Mouse (Mus musculus): ENCODE measurements at regions not wholly inside any gene's neighbourhood (a gene's known extent, or its start where the extent isn't known, plus 50 kb on each side); places are given as distances from the start of the nearest gene placed in this dataset.
A peak's percentile ranks its signal among the peaks of the same experiment; 100 is the strongest.

DNA sequence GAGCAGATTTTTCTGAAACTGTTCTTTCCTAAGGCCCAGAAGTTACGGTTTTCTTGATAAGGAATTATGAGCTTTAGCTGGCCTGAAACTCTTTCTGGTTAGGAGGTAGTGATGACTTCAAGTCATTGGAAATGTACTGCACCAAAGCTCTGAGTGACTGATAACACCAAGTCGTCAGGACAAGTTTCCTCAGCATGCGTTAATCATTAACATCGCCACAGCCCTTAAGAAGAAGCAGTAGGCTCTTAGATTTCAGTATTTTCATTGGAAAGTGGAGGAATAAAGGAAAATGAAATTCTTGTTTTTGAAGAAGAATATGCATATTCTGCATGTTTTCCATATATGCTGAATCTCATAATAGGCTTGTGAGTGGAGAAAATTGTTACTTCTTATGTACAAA lies 390.3 kb upstream of the Gm11114 start:
- Histone ChIP-seq H3K36me3 (ENCODE audit: insufficient read depth) (no peaks in the 10 kb centered on the region), H3K9me3 (ENCODE audit: low read depth, low read length) (no peaks in the 10 kb centered on the region), H3K27ac (ENCODE audit: low read depth) (no peak overlapping the region), H3K4me3 (ENCODE audit: low read depth, low read length) (no peak overlapping the region), H3K4me2 (no peak overlapping the region), H3K4me1 (ENCODE audit: insufficient read depth) (no peaks in the 10 kb centered on the region), H3K9ac (no peak overlapping the region), H3K27me3 (ENCODE audit: insufficient read depth, low read length) (no peaks in the 10 kb centered on the region)
- no peak for TF ChIP-seq CTCF (IDR thresholded peaks at IDR 0.05; ENCODE audit: low read depth)
- ATAC-seq (ENCODE audit: insufficient read depth): no peak
- WGBS: 60% methylated on average over 4 of the region's 4 CpGs
- DNase-seq: peak; percentile 38

DNA sequence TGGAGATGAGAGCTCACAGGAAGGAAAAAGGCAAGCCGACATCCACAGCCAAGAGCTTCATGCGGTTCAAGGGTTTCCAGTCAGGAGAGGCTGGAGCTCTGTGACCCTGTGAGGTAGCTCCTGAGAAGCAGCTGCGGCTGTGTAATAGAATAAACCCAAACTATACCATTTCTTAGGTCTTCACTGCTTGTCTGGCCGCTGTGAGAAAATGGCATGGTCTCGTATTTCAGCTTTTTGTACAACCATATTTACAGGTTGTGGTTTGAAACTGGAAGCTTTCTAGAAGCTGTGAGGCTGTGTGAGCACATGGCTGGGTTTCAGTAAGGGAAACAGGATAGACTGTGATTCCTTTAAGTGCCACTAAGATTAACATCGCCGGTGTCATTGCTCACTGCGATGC lies 388.6 kb upstream of the Gm11114 start:
- 68% methylated on average over 8 of the region's 8 CpGs for WGBS
- H3K36me3 ChIP-seq (ENCODE audit: insufficient read depth): no peaks in the 10 kb centered on the region
- no peak overlapping the region for H3K4me2 ChIP-seq
- no peaks in the 10 kb centered on the region for H3K4me1 ChIP-seq (ENCODE audit: insufficient read depth)
- no peaks in the 10 kb centered on the region for H3K9me3 ChIP-seq (ENCODE audit: low read depth, low read length)
- TF ChIP-seq CTCF (IDR thresholded peaks at IDR 0.05; ENCODE audit: low read depth): no peak
- ATAC-seq (ENCODE audit: insufficient read depth): no peak
- H3K27me3 ChIP-seq (ENCODE audit: insufficient read depth, low read length): no peaks in the 10 kb centered on the region
- H3K9ac ChIP-seq: no peak overlapping the region
- no peak overlapping the region for H3K27ac ChIP-seq (ENCODE audit: low read depth)
- H3K4me3 ChIP-seq (ENCODE audit: low read depth, low read length): no peak overlapping the region
- DNase-seq: no peak

DNA sequence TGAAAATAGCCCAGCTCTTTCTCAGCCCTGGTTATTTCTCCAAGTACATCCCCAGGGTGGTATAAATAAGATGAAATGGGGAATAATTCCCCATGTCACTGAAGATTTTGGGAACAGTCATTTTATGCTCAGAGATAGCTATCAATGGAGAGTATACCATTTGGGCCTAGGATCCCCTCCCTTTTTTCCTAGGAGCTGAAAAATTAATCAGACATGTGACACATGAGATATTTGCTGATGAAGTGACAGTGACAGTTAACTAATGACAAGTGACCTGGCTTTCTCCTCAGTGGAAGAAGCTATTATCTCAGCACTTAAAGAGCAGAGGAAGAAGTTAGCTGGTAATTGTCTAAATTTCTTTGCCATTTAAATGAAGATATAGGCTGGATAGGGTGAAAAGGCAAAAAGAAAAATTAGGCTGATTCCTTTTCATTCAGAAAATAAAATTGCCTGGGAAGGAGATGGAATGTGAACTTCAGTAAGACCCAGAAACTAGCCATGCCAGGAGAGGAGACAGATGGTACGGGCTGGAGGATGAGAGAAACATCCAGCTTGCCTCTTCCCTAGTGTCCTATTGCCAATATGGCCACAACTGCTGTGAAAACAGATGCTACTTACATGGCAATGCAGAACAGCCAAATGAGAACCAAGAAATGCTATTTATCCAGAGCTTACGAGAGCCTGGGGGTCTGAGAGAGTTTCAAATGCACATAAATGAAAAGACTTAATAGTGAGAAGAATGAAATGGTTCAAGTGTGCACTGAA lies 376.1 kb upstream of the Gm11114 start:
- Histone ChIP-seq H3K9ac (no peak overlapping the region), H3K4me1 (ENCODE audit: insufficient read depth) (no peaks in the 10 kb centered on the region), H3K27ac (ENCODE audit: low read depth) (no peak overlapping the region), H3K9me3 (ENCODE audit: low read depth, low read length) (no peaks in the 10 kb centered on the region), H3K4me2 (no peak overlapping the region), H3K36me3 (ENCODE audit: insufficient read depth) (no peaks in the 10 kb centered on the region), H3K4me3 (ENCODE audit: low read depth, low read length) (no peak overlapping the region), H3K27me3 (ENCODE audit: insufficient read depth, low read length) (no peaks in the 10 kb centered on the region)
- no peak for DNase-seq
- no peak for TF ChIP-seq CTCF (IDR thresholded peaks at IDR 0.05; ENCODE audit: low read depth)
- 75% methylated on average over 2 of the region's 2 CpGs for WGBS
- no peak for ATAC-seq (ENCODE audit: insufficient read depth)

DNA sequence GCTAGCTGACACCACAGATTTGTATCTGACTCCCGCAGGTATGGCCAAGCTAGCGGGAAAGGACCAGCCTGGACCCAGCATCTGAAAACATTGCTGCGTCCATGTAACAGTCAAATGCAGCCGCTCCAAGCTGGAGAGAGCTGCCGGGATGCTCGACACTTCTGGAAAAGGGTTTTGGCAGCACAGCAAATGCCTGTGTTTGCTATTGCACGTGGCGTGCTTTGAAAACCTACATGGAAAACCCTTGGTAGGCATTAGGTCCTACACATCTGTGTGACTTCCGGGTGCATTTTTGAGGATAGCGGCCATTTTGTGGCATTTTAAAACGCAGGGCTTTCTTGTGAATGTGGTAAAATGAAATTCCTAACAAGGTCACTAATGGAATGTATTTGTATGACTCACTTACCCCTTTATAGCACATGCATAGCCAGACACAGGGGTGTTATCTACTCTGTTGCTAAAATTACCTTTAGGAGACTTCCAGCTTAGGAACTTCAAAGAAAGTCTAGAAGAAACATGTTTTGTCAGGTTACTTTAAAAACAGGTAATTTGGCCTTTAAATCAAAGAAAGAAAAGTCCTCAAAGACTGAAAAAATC lies 345.9 kb upstream of the Gm11114 start:
- no peaks in the 10 kb centered on the region for H3K9me3 ChIP-seq (ENCODE audit: low read depth, low read length)
- ATAC-seq (ENCODE audit: insufficient read depth): no peak
- H3K9ac ChIP-seq: no peak overlapping the region
- H3K27ac ChIP-seq (ENCODE audit: low read depth): no peak overlapping the region
- H3K4me1 ChIP-seq (ENCODE audit: insufficient read depth): no peaks in the 10 kb centered on the region
- WGBS: 87% methylated on average over 11 of the region's 11 CpGs
- no peaks in the 10 kb centered on the region for H3K36me3 ChIP-seq (ENCODE audit: insufficient read depth)
- no peak for TF ChIP-seq CTCF (IDR thresholded peaks at IDR 0.05; ENCODE audit: low read depth)
- H3K27me3 ChIP-seq (ENCODE audit: insufficient read depth, low read length): no peaks in the 10 kb centered on the region
- DNase-seq: no peak
- no peak overlapping the region for H3K4me3 ChIP-seq (ENCODE audit: low read depth, low read length)
- H3K4me2 ChIP-seq: no peak overlapping the region

DNA sequence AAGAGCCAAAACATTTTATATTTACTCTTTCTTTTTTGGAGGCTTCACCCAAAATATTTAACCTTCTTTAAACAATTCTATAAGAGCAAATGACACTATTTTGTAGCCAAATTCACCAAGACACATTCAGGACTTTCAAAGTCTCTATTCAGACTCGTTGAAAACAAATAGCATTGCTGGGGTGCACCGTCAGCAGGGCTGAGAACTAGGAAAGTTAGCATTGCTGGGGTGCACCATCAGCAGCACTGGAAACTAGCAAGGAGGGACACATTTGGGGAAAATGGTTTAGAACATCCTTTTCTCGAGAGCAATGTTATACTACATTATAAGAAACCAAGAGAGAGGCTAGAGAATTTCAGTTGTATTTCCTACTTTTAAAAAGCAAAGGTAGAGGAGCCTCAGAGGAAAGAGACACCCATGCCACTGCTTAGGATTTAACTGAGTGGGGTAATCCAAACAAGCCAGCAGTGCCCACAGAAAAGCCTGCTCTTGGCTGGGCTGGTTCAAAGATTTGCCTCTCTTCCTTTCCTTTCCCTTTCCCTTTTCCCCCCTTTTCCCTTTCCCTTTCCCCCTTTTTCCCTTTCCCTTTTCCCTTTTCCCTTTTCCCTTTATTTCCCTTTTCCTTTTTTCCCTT lies 342.5 kb upstream of the Gm11114 start:
- Histone ChIP-seq H3K4me2 (no peak overlapping the region), H3K36me3 (ENCODE audit: insufficient read depth) (no peaks in the 10 kb centered on the region), H3K9me3 (ENCODE audit: low read depth, low read length) (no peaks in the 10 kb centered on the region), H3K27me3 (ENCODE audit: insufficient read depth, low read length) (no peaks in the 10 kb centered on the region), H3K9ac (no peak overlapping the region), H3K27ac (ENCODE audit: low read depth) (no peak overlapping the region), H3K4me3 (ENCODE audit: low read depth, low read length) (no peak overlapping the region), H3K4me1 (ENCODE audit: insufficient read depth) (no peaks in the 10 kb centered on the region)
- ATAC-seq (ENCODE audit: insufficient read depth) (no peak), DNase-seq (no peak)
- TF ChIP-seq CTCF (IDR thresholded peaks at IDR 0.05; ENCODE audit: low read depth): no peak
- 77% methylated on average over 3 of the region's 3 CpGs for WGBS

DNA sequence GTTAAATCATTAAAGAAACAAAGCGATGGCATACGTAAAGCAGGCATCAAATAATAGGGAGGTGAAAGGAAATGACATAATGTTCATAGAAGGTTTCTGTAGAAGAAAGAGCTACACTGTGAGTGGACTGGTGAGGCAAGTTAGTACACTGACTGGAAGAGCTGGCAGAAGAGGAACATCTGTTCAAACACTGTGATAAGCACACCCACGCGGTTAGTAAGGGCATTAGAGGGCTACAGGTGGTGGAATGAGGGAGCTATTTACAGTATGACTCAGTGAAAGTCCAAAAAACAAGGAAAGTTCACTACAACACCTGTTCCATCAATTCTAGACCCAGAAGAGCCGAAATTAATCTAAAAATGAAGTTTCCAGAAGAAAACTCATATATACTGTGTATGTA lies 335.1 kb upstream of the Gm11114 start:
- TF ChIP-seq CTCF (IDR thresholded peaks at IDR 0.05; ENCODE audit: low read depth): no peak

DNA sequence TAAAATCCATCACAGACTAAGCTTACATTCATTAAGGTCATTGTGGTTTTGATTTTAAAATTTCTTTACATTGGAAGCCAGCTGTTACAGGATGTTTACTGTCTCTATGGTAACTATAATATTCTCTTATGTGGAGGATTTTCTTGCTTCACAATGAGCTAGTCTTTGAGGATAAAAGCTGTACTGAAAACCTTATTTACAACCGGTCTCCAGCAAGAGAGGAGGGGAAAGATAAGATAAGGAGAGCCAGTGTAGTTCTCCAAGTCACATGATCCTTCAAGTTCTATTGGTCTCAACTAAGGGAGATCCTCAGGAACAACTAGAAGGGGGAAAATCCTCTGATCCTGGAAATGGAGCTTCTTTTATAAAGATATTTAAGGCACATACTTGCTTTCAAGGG lies 309.2 kb upstream of the Gm11114 start:
- Histone ChIP-seq H3K4me3 (ENCODE audit: low read depth, low read length) (no peak overlapping the region), H3K4me2 (no peak overlapping the region), H3K36me3 (ENCODE audit: insufficient read depth) (no peaks in the 10 kb centered on the region), H3K4me1 (ENCODE audit: insufficient read depth) (no peaks in the 10 kb centered on the region), H3K9ac (no peak overlapping the region), H3K27me3 (ENCODE audit: insufficient read depth, low read length) (no peaks in the 10 kb centered on the region), H3K9me3 (ENCODE audit: low read depth, low read length) (no peaks in the 10 kb centered on the region), H3K27ac (ENCODE audit: low read depth) (no peak overlapping the region; the same call in 1 of the 2 replicates)
- ATAC-seq (ENCODE audit: insufficient read depth) (peak; percentile 44), DNase-seq (peak; percentile 36)
- TF ChIP-seq CTCF (IDR thresholded peaks at IDR 0.05; ENCODE audit: low read depth): no peak
- WGBS: 12% methylated on average over 1 of the region's 1 CpGs

More for the DNA sequence above, 335.1 kb upstream of the Gm11114 start:
- no peak overlapping the region for H3K9ac ChIP-seq
- H3K9me3 ChIP-seq (ENCODE audit: low read depth, low read length): no peaks in the 10 kb centered on the region
- ATAC-seq (ENCODE audit: insufficient read depth): no peak
- H3K4me1 ChIP-seq (ENCODE audit: insufficient read depth): no peaks in the 10 kb centered on the region
- DNase-seq: no peak
- no peaks in the 10 kb centered on the region for H3K27me3 ChIP-seq (ENCODE audit: insufficient read depth, low read length)
- H3K4me2 ChIP-seq: no peak overlapping the region
- no peak overlapping the region for H3K4me3 ChIP-seq (ENCODE audit: low read depth, low read length)
- 69% methylated on average over 5 of the region's 5 CpGs for WGBS
- no peak overlapping the region for H3K27ac ChIP-seq (ENCODE audit: low read depth)
- no peaks in the 10 kb centered on the region for H3K36me3 ChIP-seq (ENCODE audit: insufficient read depth)

Data from lung, embryonic 14.5 days (tissue).